Mouse (Mus musculus) erythroblast, embryonic 14.5 days (primary cell): ENCODE data around the gene Uap1. TPM values are rescaled to one million over a fixed set of nuclear protein-coding genes. Genes with fewer than 3 reads are reported as not detected.
"Not testable (repeated sequence)": the region's sequence is repeated elsewhere in the genome, so short reads cannot be mapped to it uniquely, and the experiment has no call there.

Experiments
- H3K27me3 ChIP-seq: 2 replicates; pipeline ENCODE4 v1.6.1; 2012; ENCODE audit warnings: inconsistent platforms; ENCODE audit not compliant: control insufficient read depth
- H3K36me3 ChIP-seq: 2 replicates; pipeline ENCODE4 v1.6.1; 2012; ENCODE audit warnings: mild to moderate bottlenecking, inconsistent platforms; ENCODE audit not compliant: control insufficient read depth
- H3K4me1 ChIP-seq: 2 replicates; pipeline ENCODE4 v1.6.1; 2012; ENCODE audit warnings: inconsistent platforms; ENCODE audit not compliant: control insufficient read depth
- H3K4me3 ChIP-seq: replicated peaks from 2 replicates; pipeline ENCODE3; 2012; ENCODE audit warnings: moderate library complexity, mild to moderate bottlenecking, inconsistent platforms
- H3K9me3 ChIP-seq: 2 replicates; pipeline ENCODE4 v1.6.1; 2012; ENCODE audit warnings: low read length, inconsistent platforms, mixed read lengths; ENCODE audit not compliant: control insufficient read depth
- GATA1 ChIP-seq: IDR thresholded peaks from 2 replicates; pipeline ENCODE4 v1.6.1; 2012; ENCODE audit warnings: low read length, inconsistent platforms, mixed read lengths
- TAL1 ChIP-seq: IDR thresholded peaks from 3 replicates; pipeline ENCODE4 v1.6.1; 2012; ENCODE audit warnings: low read length, inconsistent platforms, mixed read lengths
- polyA plus RNA-seq: library from polyadenylated mRNA; stranded (reverse); fragments of >175 nt; gene quantifications from 2 replicates; pipeline ENCODE4 v1.2.3, GENCODE M21; 2012

Gene Uap1
- polyA plus RNA-seq, 1 experiment, result 0.32 TPM

DNA sequence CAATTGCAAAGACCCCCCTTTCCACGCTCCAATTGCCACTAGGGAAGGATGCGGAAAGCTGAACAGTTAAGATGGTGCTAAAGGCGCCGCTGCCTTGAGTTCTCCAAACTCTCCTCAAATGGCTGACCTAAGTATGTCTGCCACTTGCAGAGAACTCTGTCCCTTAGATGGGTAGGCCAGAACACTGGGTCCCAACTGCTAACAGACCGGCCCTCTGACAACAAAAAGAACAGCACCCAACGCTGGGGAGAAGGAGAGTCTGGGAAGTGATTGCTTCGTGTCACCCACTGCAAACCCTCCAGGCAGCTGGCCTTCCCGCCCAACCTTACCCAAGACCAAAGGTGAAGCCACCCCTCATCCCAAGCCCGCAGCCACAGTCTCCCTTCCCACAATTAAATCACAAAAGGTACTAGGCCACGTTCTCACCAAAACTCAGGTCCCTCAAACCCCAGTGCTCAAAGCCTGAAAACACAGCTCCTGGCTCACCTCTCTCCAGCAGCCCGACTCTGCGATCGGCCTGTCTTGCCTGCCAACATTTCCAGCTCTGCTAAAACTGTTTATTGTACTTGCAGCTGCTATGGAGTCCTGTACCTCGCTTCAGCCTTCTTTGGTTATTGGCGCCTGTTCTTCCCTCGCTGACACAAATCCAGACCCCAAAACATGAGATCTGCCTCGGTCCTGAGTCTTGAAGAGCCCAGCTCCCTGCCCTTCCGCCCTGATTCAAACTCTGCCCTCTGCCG lies 64.8 kb downstream of the Uap1 start:
- Histone ChIP-seq H3K36me3 (no peaks in the 10 kb centered on the region), H3K27me3 (no peaks in the 10 kb centered on the region), H3K4me3 (no peak overlapping the region), H3K9me3 (no peaks in the 10 kb centered on the region), H3K4me1 (no peaks in the 10 kb centered on the region)
- TF ChIP-seq GATA1 (no peak), TAL1 (no peak)

DNA sequence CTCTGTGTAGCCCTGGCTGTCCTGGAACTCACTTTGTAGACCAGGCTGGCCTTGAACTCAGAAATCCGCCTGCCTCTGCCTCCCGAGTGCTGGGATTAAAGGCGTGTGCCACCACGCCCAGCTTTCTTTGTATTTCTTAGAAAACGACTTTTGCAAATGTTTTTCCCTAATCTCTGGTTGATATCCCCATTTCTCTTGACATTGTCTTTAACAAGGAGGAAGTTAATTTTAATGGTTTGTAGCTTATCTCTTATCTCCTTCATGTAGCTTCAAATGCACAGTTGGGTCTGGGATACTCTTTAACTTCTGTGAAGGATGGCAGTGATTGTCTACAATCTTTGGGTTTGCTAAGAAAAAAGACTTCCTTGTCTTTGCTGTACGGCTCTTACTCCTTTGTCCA lies 71.9 kb downstream of the Uap1 start:
- not testable (repeated sequence) for H3K36me3 ChIP-seq, H3K4me1 ChIP-seq, H3K4me3 ChIP-seq, H3K9me3 ChIP-seq, H3K27me3 ChIP-seq

Other genes with a start within 250 kb of the Uap1 start
- gene Ccdc190, start 246.3 kb downstream of the Uap1 start, polyA plus RNA-seq, result not detected in 2 replicates
- gene Hsd17b7, start 205.7 kb downstream of the Uap1 start, polyA plus RNA-seq, result 0.02 and 0.05 TPM in 2 replicates
- gene Ddr2, start 64.2 kb downstream of the Uap1 start, polyA plus RNA-seq, result under 0.01 TPM in 1 of 2 replicates, not detected in the other
- 0.07 and 0.08 TPM in 2 replicates for gene Uhmk1, start 40.4 kb upstream of the Uap1 start, polyA plus RNA-seq
- gene Sh2d1b2, start 57.8 kb upstream of the Uap1 start, polyA plus RNA-seq, result not detected in 2 replicates
- gene Sh2d1b1, start 102.4 kb upstream of the Uap1 start, polyA plus RNA-seq, result not detected in 2 replicates
- 0.17 and 0.25 TPM in 2 replicates for gene Gm7694, start 131.4 kb upstream of the Uap1 start, polyA plus RNA-seq
- gene Spata46, start 133.8 kb upstream of the Uap1 start, polyA plus RNA-seq, result not detected in 2 replicates